Mouse (Mus musculus): ENCODE measurements around the gene Arsj. TPM values are rescaled to one million over a fixed set of nuclear protein-coding genes. Genes with fewer than 3 reads are reported as not detected.

Gene Arsj
- total RNA-seq, 2 experiments from 2014 or later, result 8.1 to 10.3 TPM

DNA sequence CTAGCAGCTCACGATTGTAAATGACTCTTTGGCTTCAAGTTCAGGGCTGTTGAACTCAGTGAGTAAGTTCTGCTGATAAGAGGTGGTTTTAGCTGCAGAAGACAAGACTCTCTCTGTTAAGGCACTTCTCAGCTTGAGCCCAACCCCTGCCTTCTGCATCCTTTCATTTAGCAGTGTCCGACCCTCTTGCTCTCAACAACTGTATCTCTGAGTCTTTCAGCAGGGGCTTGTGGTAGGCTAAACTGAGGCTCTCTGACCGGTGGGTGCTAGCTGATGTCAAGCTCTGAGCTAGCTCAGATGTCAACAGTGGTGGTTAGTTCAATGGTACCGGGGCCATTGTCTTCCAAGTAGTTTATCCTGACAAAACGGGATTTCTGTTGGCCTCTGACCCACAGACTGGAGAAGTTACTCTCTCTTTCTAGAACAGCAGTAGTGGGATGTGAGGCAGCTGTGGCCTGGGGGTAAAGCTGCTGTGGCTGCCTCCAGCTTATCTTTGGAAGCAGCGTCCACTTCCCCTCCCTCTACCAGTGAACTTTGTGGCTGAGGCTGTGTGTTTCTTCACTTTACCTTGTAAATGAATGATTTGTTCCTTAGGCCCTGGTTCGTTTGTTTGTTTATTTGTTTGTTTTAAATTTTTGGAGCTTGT, 34.6 kb downstream of the Arsj start:
- DNase-seq (ENCODE audit: low spot score in 2 of 2), result no peak

DNA sequence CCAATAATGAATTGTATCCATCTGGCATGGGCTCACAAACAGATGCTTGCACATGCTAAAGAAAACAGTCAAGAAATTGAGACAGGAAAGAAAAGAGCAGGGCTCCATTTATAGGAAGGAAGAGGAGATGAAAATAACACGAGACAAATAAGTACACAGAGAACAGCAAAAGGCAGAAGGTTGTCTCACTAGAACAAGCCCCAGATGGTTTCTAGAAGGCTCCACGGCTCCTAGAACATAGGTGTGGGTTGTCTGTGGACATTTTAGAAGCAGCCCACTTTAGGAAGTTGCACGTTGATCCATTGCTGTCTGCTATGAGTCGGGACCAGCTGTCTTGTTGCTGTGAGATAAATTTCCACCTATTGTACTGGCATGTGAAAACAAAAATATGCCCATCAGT, 37.2 kb downstream of the Arsj start:
- DNase-seq (ENCODE audit: low spot score in 2 of 2), result no peak

DNA sequence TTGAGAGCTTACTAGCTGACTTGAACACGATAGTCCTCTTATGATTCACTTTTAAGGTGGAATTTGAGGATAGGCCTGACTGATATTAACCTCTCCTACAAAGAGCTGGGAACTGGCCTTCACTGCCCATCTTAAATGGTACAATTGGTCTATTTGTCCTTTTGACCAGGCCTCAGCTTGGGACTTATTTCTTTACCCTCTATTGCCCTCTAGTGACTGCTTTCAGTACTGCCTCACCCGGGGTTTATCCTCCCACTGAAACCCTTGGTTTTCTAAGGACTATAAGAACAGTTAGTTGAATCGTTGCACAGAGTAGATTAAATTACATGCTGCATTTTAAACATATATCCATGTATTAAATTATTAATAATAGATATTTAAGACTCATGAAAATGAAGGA, 39.4 kb downstream of the Arsj start:
- peak; percentile 60 to 66 for DNase-seq (ENCODE audit: low spot score in 2 of 2)

DNA sequence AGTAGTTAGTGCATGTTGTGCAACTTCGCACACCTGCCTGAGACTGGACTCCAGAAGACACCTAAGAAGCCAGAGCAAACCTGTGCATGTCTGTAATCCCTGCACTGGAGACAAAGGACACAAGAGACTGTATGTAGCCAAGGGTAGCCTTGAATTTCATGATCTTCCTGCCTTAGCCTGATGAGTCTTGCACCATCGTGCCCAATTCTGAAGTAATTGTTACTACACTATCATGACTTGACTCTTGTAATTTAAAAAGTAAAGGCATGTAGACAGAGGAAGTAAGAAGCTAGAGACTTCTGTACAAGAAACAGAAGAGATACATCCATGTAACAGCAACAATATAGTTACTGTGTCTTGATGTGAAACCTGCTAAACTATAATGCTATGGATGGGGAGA, 40.7 kb downstream of the Arsj start:
- no peak for DNase-seq (ENCODE audit: low spot score in 2 of 2)

DNA sequence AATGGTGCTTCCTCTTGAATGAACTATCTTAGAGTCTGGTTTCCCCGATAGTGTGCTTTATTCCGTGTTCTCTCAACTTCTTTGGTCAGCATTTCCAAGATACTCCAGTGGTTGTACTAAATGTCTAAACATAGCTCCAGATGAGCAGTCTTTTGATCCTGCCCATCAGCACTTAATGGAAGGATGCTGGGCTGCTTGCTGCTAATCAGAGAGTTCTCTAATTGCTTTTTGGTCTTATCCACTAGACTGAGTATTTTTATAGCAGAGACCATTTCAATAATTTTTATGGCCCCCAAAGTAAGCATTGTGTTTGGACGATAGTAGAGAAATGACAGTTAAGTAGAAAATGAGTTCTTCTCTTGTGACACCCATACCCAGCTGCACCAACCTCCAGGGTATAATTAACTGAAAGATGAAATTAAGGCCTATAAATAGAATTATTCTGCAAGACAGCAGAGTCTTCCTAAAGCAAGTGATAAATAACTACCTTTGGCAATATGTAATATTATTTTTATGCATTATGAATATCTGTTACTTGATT, 67.1 kb downstream of the Arsj start:
- DNase-seq (ENCODE audit: low spot score in 2 of 2), result no peak

DNA sequence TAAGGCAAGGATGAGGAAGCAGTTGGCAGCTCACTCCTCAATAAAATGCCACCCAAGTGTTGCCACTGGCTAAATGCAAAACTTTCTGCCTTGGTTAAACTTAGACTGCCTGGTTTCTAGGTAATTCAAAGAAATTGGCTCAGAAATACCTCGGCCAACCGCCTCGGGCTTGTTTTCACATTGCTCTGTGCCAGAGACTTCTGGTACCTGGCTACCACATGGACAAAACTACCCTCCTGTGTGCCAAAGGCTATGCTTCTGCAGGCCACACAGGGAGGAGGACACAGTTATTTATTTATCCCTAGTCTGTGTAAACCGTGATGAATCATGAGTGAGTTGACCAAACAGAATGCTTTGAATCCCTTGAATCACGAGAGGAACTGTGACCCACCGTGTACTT, 75.8 kb downstream of the Arsj start:
- no peak for DNase-seq (ENCODE audit: low spot score in 2 of 2)

DNA sequence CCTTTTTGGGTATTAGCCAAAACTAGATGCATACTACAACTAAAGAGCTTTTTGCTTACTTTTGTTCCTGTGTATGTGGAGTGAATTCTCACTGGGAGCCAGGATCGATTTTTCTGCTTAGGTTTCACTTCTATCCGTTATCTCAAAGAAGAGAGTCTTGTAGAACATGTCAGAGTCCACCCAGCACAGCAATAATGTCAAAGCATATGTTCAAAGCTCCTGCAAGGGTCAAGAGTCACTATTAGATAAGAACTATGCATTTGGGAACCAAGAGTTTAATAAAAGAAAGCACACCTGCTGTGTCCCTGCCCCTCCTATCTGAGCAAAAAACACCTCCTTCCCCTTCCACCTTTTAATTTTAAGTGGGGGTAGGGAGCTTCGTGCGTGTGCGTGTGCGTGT, 85.6 kb downstream of the Arsj start:
- no peak for DNase-seq (ENCODE audit: low spot score in 2 of 2)

DNA sequence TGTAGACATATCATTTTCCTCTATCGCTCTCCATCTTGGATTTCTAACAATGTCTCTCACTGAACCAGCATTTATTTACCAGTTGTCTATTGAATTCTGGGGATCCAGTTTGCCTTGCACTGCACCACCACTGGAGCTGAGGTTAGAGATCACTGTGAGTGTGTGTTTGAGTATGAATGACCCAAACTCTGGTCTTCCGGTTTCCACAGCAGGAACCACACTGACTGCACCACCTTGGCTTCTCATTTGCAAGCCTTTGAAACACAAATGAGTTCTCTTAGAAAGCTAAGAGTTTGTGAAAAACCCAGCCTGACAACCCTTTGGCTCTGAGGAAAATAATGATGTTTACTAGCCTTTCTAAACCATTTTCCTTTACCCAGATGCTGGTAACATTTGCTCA, 86.0 kb downstream of the Arsj start:
- DNase-seq (ENCODE audit: low spot score in 2 of 2), result no peak

DNA sequence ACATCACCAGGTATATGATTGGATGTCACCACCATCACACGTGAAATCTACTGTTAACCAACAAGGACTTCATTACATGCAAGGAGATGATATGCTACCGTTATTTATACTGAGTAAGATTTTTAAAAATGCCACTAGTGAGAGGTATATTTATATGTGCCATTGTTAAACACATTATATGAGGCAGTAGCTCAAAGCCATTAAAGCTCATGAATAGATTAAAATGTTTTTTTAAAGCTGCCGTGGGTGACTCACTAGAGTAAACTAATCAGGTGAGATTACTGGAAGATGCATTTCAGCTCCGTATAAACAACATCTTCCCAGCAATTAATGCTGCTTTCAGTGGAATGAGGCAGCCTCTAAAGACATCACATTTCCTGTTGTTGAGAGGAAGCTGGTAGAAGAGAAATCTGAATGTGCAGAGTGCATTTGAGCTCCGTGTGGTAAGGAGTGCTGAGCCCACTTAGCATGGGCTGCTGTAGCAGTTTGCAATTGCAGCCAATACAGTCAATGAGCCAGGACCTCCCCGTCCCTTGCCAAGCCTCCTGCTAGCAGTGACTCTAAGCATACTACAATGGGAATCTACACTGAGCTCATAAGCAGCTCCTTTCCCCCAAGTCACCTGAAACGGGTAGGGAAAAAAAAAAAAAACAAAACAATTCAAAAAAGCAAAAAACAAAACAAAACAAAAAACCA, 92.5 kb downstream of the Arsj start:
- no peak for DNase-seq (ENCODE audit: low spot score in 2 of 2)

DNA sequence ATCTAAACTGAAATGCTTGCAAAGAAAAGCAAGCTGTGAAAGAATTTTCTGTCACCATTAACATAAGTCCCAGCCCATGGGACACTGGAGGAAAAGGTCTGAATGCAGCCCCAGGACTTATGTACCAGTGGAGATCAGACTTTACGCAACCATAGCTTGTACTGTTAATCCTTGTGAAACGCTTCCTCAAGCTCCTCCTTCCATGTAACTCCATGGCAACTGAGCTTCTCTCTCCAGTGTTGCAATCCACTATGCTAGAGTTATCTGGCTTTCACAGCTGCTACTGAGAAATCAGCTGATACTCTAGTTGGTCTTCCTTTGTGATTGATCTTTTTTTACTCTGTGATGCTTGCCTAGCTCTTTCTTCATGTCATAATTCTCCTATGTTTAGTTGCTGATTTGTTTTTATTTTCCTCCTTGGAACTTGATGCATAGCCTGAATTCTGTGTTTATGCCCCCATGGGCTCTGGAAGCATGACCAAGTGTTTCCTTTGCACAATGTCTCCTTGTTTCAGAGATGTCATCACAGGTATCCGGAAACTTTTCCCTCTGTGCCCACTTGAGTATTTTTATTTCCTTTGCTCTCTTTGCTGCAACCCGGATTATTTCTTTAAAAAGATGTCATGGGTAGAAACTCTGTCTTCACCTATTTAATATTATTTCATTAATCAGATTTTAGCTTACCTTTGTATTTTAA, 99.8 kb downstream of the Arsj start:
- DNase-seq (ENCODE audit: low spot score in 2 of 2), result no peak

DNA sequence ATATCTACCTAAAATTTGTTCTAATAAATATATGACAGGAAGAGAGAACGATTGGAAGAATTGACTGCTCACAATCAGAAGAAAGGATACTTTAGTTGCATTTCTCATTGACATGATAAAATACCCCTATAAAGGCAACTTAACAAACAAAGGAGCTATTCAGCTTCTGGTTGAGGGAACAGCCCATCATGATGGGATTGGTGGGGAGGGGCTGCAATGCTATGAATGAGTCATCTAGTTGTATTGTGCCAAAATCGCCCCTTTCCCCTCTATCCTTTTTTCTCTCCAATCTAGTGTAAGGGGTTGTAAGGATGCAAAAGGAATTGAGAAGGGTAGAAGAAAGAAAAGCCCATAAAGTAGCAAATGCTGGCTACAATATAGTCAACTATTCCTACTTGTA, 100.8 kb downstream of the Arsj start:
- DNase-seq (ENCODE audit: low spot score in 2 of 2), result no peak

Other genes with a start within 250 kb of the Arsj start
- 100 to 1,000 TPM in 1 of 2 experiments, 10 to 100 TPM in 1; 98.9 to 104 TPM for gene Camk2d, start 232.6 kb downstream of the Arsj start, total RNA-seq (2021)

All from gastrocnemius, postnatal 4 days (tissue).